Mouse (Mus musculus) heart, embryonic 12.5 days (tissue): ENCODE measurements at regions not wholly inside any gene's neighbourhood (a gene's known extent, or its start where the extent isn't known, plus 50 kb on each side); places are given as distances from the start of the nearest gene placed in this dataset.

ENCODE experiments used
- ATAC-seq: fragments of 200-750 bp; cut with Nextera tagmentation; 2 replicates; pipeline ENCODE4 v1.8.0; 2017; ENCODE audit warnings: moderate TSS enrichment, moderate library complexity; ENCODE audit not compliant: insufficient number of reproducible peaks, low FRiP score
- H3K27ac ChIP-seq: fragments of 300-500 bp; sonication (generic); 2 replicates; pipeline ENCODE4 v1.5.1; 2016; ENCODE audit warnings: mild to moderate bottlenecking, moderate library complexity; ENCODE audit not compliant: poor library complexity, severe bottlenecking
- H3K27me3 ChIP-seq: fragments of 300-500 bp; sonication (generic); replicated peaks from 2 replicates; pipeline ENCODE4 v1.6.1; 2016; ENCODE audit warnings: mild to moderate bottlenecking, moderate library complexity
- H3K36me3 ChIP-seq: fragments of 300-500 bp; sonication (generic); 2 replicates; pipeline ENCODE4 v1.6.1; 2016; ENCODE audit warnings: mild to moderate bottlenecking, moderate library complexity
- H3K4me1 ChIP-seq: fragments of 300-500 bp; sonication (generic); replicated peaks from 2 replicates; pipeline ENCODE4 v1.6.1; 2016; ENCODE audit warnings: mild to moderate bottlenecking
- H3K4me2 ChIP-seq: fragments of 300-500 bp; sonication (generic); 2 replicates; pipeline ENCODE4 v1.6.1; 2016; ENCODE audit warnings: mild to moderate bottlenecking, moderate library complexity
- H3K4me3 ChIP-seq: fragments of 300-500 bp; sonication (generic); 2 replicates; pipeline ENCODE4 v1.5.1; 2016; ENCODE audit warnings: mild to moderate bottlenecking
- H3K9ac ChIP-seq: fragments of 300-500 bp; sonication (generic); 2 replicates; pipeline ENCODE4 v1.6.1; 2016; ENCODE audit warnings: mild to moderate bottlenecking, moderate library complexity
- H3K9me3 ChIP-seq: fragments of 300-500 bp; sonication (generic); replicated peaks from 2 replicates; pipeline ENCODE4 v1.6.1; 2016; ENCODE audit warnings: mild to moderate bottlenecking, moderate library complexity
- WGBS: fragments of 180-500 bp; shearing (Covaris S2); methylation state at CpG from one replicate; pipeline ENCODE4 v1.1.7; 2016; 5-methylcytosine and 5-hydroxymethylcytosine counted together

GRCm38 (mm10) chr3:39998628-39999027 lies 532.5 kb upstream of the Intu start:
- Histone ChIP-seq H3K36me3 (no peaks in the 10 kb centered on the region), H3K4me3 (no peak overlapping the region), H3K27ac (no peak overlapping the region), H3K4me2 (no peak overlapping the region), H3K9ac (no peak overlapping the region), H3K4me1 (no peaks in the 10 kb centered on the region), H3K27me3 (no peaks in the 10 kb centered on the region), H3K9me3 (no peaks in the 10 kb centered on the region)
- ATAC-seq = no peak
- 33% methylated on average over 5 of the region's 5 CpGs for WGBS

GRCm38 (mm10) chr3:39999846-40000245 lies 531.2 kb upstream of the Intu start:
- Histone ChIP-seq H3K9me3 (no peaks in the 10 kb centered on the region), H3K4me1 (no peaks in the 10 kb centered on the region), H3K27me3 (no peaks in the 10 kb centered on the region), H3K36me3 (no peaks in the 10 kb centered on the region), H3K27ac (no peak overlapping the region), H3K9ac (no peak overlapping the region), H3K4me3 (no peak overlapping the region), H3K4me2 (no peak overlapping the region)
- WGBS = 79% methylated on average over 1 of the region's 1 CpGs
- ATAC-seq = no peak

- Histone ChIP-seq H3K27ac (no peak overlapping the region), H3K9me3 (no peaks in the 10 kb centered on the region), H3K4me2 (no peak overlapping the region), H3K27me3 (no peaks in the 10 kb centered on the region), H3K4me3 (no peak overlapping the region), H3K36me3 (no peaks in the 10 kb centered on the region), H3K9ac (no peak overlapping the region), H3K4me1 (no peaks in the 10 kb centered on the region)
- no peak for ATAC-seq
- 66% methylated on average over 3 of the region's 3 CpGs for WGBS
These were observed 528.2 kb upstream of the Intu start for GRCm38 (mm10) chr3:40002838-40003237.

GRCm38 (mm10) chr3:40010051-40010450 lies 521.0 kb upstream of the Intu start:
- ATAC-seq = no peak
- WGBS = 72% methylated on average over 5 of the region's 5 CpGs
- no peak overlapping the region for H3K9ac ChIP-seq

GRCm38 (mm10) chr3:40021682-40022081 lies 509.4 kb upstream of the Intu start:
- Histone ChIP-seq H3K27me3 (no peaks in the 10 kb centered on the region), H3K4me1 (no peaks in the 10 kb centered on the region), H3K36me3 (no peaks in the 10 kb centered on the region), H3K9ac (no peak overlapping the region), H3K9me3 (0 out of 2 replicates have a peak, but pooled peaks cover 3% of the 10 kb centered on the region), H3K4me2 (no peak overlapping the region), H3K4me3 (no peak overlapping the region), H3K27ac (no peak overlapping the region)
- ATAC-seq = no peak
- 64% methylated on average over 2 of the region's 2 CpGs for WGBS

More at GRCm38 (mm10) chr3:40010051-40010450, 521.0 kb upstream of the Intu start:
- H3K36me3 ChIP-seq = no peaks in the 10 kb centered on the region
- no peak overlapping the region for H3K4me2 ChIP-seq
- no peak overlapping the region for H3K4me3 ChIP-seq
- no peaks in the 10 kb centered on the region for H3K27me3 ChIP-seq
- H3K9me3 ChIP-seq = no peaks in the 10 kb centered on the region
- no peak overlapping the region for H3K27ac ChIP-seq
- no peaks in the 10 kb centered on the region for H3K4me1 ChIP-seq

- no peaks in the 10 kb centered on the region for H3K9me3 ChIP-seq
- no peak for ATAC-seq
- no peak overlapping the region for H3K4me3 ChIP-seq
- no peak overlapping the region for H3K9ac ChIP-seq
- H3K27me3 ChIP-seq = no peaks in the 10 kb centered on the region
- no peak overlapping the region for H3K4me2 ChIP-seq
- no peaks in the 10 kb centered on the region for H3K36me3 ChIP-seq
- H3K4me1 ChIP-seq = no peaks in the 10 kb centered on the region
- H3K27ac ChIP-seq = no peak overlapping the region
These were observed 503.4 kb upstream of the Intu start for GRCm38 (mm10) chr3:40027713-40028112.

GRCm38 (mm10) chr3:40036177-40036576 lies 494.9 kb upstream of the Intu start:
- WGBS = 82% methylated on average over 2 of the region's 2 CpGs
- no peak for ATAC-seq
- H3K27ac ChIP-seq = no peak overlapping the region
- no peaks in the 10 kb centered on the region for H3K36me3 ChIP-seq
- H3K4me2 ChIP-seq = no peak overlapping the region
- H3K4me1 ChIP-seq = no peaks in the 10 kb centered on the region
- no peak overlapping the region for H3K4me3 ChIP-seq
- H3K27me3 ChIP-seq = no peaks in the 10 kb centered on the region
- no peaks in the 10 kb centered on the region for H3K9me3 ChIP-seq
- H3K9ac ChIP-seq = no peak overlapping the region

- no peak overlapping the region for H3K4me3 ChIP-seq
- no peak overlapping the region for H3K9ac ChIP-seq
- ATAC-seq = no peak
- no peak overlapping the region for H3K27ac ChIP-seq
- H3K27me3 ChIP-seq = no peaks in the 10 kb centered on the region
- H3K4me2 ChIP-seq = no peak overlapping the region
- no peaks in the 10 kb centered on the region for H3K36me3 ChIP-seq
- H3K9me3 ChIP-seq = no peaks in the 10 kb centered on the region
- 69% methylated on average over 4 of the region's 4 CpGs for WGBS
- no peaks in the 10 kb centered on the region for H3K4me1 ChIP-seq
These were observed 481.4 kb upstream of the Intu start for GRCm38 (mm10) chr3:40049721-40050120.

GRCm38 (mm10) chr3:40058281-40058680 lies 472.8 kb upstream of the Intu start:
- Histone ChIP-seq H3K27me3 (no peaks in the 10 kb centered on the region), H3K4me2 (no peak overlapping the region), H3K4me1 (no peaks in the 10 kb centered on the region), H3K27ac (no peak overlapping the region), H3K4me3 (no peak overlapping the region), H3K9ac (no peak overlapping the region), H3K36me3 (no peaks in the 10 kb centered on the region), H3K9me3 (no peaks in the 10 kb centered on the region)
- ATAC-seq = no peak
- WGBS = 71% methylated on average over 5 of the region's 5 CpGs

- no peak overlapping the region for H3K27ac ChIP-seq
- no peaks in the 10 kb centered on the region for H3K9me3 ChIP-seq
- H3K4me3 ChIP-seq = no peak overlapping the region
- H3K36me3 ChIP-seq = no peaks in the 10 kb centered on the region
- no peaks in the 10 kb centered on the region for H3K27me3 ChIP-seq
- no peak for ATAC-seq
- WGBS = 84% methylated on average over 16 of the region's 16 CpGs
- no peak overlapping the region for H3K9ac ChIP-seq
- no peak overlapping the region for H3K4me2 ChIP-seq
- no peaks in the 10 kb centered on the region for H3K4me1 ChIP-seq
These were observed 472.2 kb upstream of the Intu start for GRCm38 (mm10) chr3:40058719-40059420.

- H3K27ac ChIP-seq = no peak overlapping the region
- no peaks in the 10 kb centered on the region; the same call in 1 of the 2 replicates for H3K4me1 ChIP-seq
- H3K9ac ChIP-seq = no peak overlapping the region
- WGBS = 63% methylated on average over 8 of the region's 8 CpGs
- no peak overlapping the region for H3K4me3 ChIP-seq
- ATAC-seq = no peak
- H3K9me3 ChIP-seq = no peaks in the 10 kb centered on the region
- no peaks in the 10 kb centered on the region for H3K36me3 ChIP-seq
- H3K4me2 ChIP-seq = no peak overlapping the region
- peaks cover 8% of the 10 kb centered on the region; the same call in 1 of the 2 replicates for H3K27me3 ChIP-seq
These were observed 460.9 kb upstream of the Intu start for GRCm38 (mm10) chr3:40070137-40070667.

GRCm38 (mm10) chr3:40076824-40077223 lies 454.3 kb upstream of the Intu start:
- WGBS = 67% methylated on average over 4 of the region's 4 CpGs
- H3K4me2 ChIP-seq = no peak overlapping the region
- no peak for ATAC-seq
- H3K27ac ChIP-seq = no peak overlapping the region
- no peaks in the 10 kb centered on the region for H3K4me1 ChIP-seq
- no peaks in the 10 kb centered on the region for H3K27me3 ChIP-seq
- H3K9me3 ChIP-seq = no peaks in the 10 kb centered on the region
- H3K9ac ChIP-seq = no peak overlapping the region
- no peaks in the 10 kb centered on the region for H3K36me3 ChIP-seq
- H3K4me3 ChIP-seq = no peak overlapping the region
